Mouse (Mus musculus): ENCODE measurements around the gene Rabgap1l. TPM values are rescaled to one million over a fixed set of nuclear protein-coding genes. Genes with fewer than 3 reads are reported as not detected.

Gene Rabgap1l
- polyA plus RNA-seq, 1 experiment, result 40.7 TPM

DNA sequence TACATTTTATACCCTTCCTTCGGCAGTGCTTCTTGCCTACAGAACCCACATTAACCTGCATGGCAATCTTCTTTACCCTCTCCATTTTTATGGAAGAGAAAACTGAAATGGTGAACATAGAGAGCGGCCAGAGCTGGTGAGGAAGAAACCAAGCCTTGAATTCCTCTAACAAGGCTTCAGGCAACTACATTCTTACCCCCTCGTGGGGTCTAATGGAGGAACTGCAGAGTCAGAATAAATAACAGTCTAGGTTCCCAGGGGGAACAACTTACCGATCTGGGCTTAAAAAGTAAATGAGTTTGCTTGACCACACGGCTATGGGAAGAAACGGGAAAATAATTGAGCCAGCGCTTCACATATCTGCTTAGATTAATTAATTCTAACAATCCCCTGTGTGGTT lies 463.2 kb downstream of the Rabgap1l start:
- no peak for DNase-seq (ENCODE audit: low read depth)
- TF ChIP-seq CTCF (IDR thresholded peaks at IDR 0.05; ENCODE audit: borderline replicate concordance, extremely low read depth, insufficient read depth, insufficient read length) (no peak), POLR2A (IDR thresholded peaks at IDR 0.05; ENCODE audit: borderline replicate concordance, extremely low read depth, insufficient read depth, insufficient read length, poor library complexity, severe bottlenecking) (no peak)

DNA sequence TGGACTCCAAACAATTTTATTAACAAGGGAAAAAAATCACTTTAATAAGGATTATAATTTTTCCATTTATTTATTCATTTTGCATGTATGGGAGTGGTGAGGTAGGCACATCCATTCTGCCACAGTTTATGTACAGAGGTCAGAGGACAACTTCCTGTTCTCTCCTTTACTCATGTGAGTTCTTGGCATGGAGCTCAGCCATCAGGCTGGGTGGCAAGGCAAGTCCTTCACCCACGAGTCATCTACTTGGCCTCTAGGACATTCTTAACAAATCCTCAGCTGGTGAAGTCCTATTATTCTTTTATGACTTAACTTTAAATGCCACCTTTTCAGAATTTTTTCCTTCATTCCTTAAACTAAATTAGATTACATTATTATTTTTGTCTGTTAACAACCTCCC lies 465.5 kb downstream of the Rabgap1l start:
- no peak for DNase-seq (ENCODE audit: low read depth)
- TF ChIP-seq POLR2A (IDR thresholded peaks at IDR 0.05; ENCODE audit: borderline replicate concordance, extremely low read depth, insufficient read depth, insufficient read length, poor library complexity, severe bottlenecking) (no peak), CTCF (IDR thresholded peaks at IDR 0.05; ENCODE audit: borderline replicate concordance, extremely low read depth, insufficient read depth, insufficient read length) (no peak)

DNA sequence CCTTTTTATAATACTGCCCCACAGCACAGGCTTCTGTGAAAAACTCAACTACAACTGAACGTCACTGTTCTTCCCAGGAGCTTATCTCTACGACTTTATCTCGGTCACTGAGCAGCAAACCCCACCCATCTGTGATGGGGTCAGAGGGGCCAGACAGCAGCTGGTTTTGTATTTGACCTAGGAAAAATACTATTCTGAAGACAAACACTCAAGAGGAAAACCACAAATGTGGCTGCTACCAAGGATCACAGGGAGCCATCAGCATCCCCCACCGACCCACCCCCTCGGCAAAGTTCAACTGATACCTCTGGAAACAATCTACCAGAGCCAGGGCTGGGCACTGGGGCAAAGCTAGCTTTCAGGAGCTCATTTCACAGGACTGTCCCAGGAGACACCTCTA lies 467.5 kb downstream of the Rabgap1l start:
- no peak for TF ChIP-seq POLR2A (IDR thresholded peaks at IDR 0.05; ENCODE audit: borderline replicate concordance, extremely low read depth, insufficient read depth, insufficient read length, poor library complexity, severe bottlenecking)
- TF ChIP-seq CTCF (IDR thresholded peaks at IDR 0.05; ENCODE audit: borderline replicate concordance, extremely low read depth, insufficient read depth, insufficient read length), result no peak
- DNase-seq (ENCODE audit: low read depth), result no peak

DNA sequence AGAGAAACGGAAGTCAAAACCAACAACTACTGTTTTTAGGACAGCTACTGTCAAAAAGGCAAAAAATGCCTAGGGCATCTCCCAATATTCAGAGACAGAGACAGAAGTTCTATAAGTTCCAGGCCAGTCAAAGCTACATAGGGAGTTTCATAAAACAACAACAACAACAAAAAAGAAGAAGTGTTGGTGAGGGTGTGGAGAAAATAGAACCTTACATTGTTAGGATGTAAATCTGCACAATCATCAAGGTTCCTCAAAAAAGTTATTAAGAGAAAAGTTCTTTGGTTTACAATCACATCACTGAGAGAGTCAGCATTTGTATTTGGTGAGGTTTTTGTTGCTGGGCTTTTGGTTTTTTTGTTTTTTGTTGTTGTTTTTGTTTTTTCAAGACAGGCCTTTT lies 472.3 kb downstream of the Rabgap1l start:
- TF ChIP-seq POLR2A (IDR thresholded peaks at IDR 0.05; ENCODE audit: borderline replicate concordance, extremely low read depth, insufficient read depth, insufficient read length, poor library complexity, severe bottlenecking), result no peak
- no peak for TF ChIP-seq CTCF (IDR thresholded peaks at IDR 0.05; ENCODE audit: borderline replicate concordance, extremely low read depth, insufficient read depth, insufficient read length)
- DNase-seq (ENCODE audit: low read depth), result no peak

DNA sequence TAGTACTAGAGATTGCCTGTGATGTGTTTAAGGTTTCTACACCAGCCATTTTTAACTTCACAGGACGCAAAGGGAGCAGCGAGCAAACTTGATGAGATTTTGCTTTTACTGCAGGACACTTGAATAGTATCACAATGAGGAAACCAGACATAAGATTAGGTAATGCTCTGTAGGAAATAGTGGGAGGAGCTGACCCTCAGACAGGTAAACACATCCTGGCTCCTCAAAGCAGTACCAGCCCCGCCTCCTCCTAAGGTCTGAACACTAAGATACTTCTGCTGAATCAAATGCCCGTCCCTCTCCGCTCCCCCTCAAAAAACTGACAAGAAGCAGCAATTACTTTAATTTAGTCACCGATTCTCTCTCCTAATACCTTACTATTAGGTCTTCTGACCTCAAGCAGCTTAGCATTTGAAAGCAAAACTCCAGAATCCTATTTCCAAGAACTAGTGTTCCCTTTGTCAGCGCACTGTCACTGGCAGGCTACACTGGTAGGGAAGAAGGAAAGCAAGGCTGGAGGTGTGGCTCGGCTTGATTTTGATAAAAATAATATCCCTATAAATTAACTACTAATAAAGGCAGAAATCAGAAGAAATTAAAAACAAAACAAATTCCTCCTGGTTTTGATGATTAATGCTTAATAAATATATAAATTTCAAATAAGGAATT lies 474.8 kb downstream of the Rabgap1l start:
- TF ChIP-seq POLR2A (IDR thresholded peaks at IDR 0.05; ENCODE audit: borderline replicate concordance, extremely low read depth, insufficient read depth, insufficient read length, poor library complexity, severe bottlenecking) (no peak), CTCF (IDR thresholded peaks at IDR 0.05; ENCODE audit: borderline replicate concordance, extremely low read depth, insufficient read depth, insufficient read length) (no peak)

DNA sequence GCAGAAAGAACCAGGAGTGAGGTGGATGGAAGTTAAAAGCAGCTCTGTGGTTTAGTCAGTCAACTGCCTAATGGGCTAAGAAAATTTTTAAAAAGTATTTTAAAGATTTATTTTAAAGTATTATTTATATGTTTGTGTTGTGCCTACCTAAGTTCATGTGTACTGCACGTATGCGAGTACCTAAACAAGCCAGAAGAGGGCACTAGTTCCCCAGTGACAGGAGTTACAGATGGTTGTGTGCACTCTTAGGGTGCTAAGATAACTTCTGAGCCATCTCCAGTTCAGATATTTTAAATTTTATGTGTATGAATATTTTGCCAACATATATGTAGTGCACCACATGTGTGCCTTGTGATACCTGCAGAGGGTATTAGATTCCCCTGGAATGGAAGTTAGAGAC lies 476.8 kb downstream of the Rabgap1l start:
- TF ChIP-seq CTCF (IDR thresholded peaks at IDR 0.05; ENCODE audit: borderline replicate concordance, extremely low read depth, insufficient read depth, insufficient read length) (peak; percentile 3; the same call in 1 of the 2 replicates), POLR2A (IDR thresholded peaks at IDR 0.05; ENCODE audit: borderline replicate concordance, extremely low read depth, insufficient read depth, insufficient read length, poor library complexity, severe bottlenecking) (no peak)
- DNase-seq (ENCODE audit: low read depth), result no peak

More for the DNA sequence above, 474.8 kb downstream of the Rabgap1l start:
- no peak for DNase-seq (ENCODE audit: low read depth)

DNA sequence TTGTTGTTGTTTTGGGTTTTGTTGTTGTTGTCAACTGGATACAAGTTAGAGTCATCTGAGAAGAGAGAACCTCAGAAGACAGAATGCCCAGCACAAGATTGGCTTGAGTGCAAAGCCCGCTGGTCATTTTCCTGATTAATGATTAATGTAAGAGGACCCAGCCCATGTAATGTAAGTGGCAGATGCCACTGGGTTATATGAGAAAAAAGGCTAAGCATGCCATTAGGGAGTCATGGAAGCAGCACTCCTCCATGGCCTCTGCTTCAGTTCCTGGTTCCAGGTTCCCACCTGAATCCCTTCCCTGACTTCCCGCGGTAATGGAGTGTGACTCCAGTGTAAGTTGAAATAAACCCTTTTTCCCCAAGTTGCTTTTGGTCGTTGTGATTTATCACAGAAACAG lies 480.4 kb downstream of the Rabgap1l start:
- no peak for DNase-seq (ENCODE audit: low read depth)
- TF ChIP-seq POLR2A (IDR thresholded peaks at IDR 0.05; ENCODE audit: borderline replicate concordance, extremely low read depth, insufficient read depth, insufficient read length, poor library complexity, severe bottlenecking) (no peak), CTCF (IDR thresholded peaks at IDR 0.05; ENCODE audit: borderline replicate concordance, extremely low read depth, insufficient read depth, insufficient read length) (no peak)

DNA sequence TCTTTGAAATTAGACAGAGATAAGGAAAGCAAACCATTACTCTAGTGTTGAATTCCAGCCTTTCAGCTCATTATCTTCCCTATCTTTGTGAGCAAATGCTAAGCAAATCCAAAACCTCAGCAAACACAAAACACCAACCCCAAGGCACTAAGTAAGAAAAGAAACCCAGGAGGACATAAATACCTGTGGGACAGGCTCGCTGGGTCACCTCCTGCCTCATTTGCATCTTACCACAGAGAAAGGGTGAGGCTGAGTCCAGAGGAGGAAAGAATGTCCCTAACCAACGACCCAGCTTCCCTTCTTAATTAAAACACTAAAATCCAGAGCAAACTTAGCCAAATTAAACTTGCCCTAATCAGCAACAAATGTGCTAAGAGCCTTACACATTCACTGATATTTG lies 481.1 kb downstream of the Rabgap1l start:
- no peak for DNase-seq (ENCODE audit: low read depth)
- TF ChIP-seq CTCF (IDR thresholded peaks at IDR 0.05; ENCODE audit: borderline replicate concordance, extremely low read depth, insufficient read depth, insufficient read length) (no peak), POLR2A (IDR thresholded peaks at IDR 0.05; ENCODE audit: borderline replicate concordance, extremely low read depth, insufficient read depth, insufficient read length, poor library complexity, severe bottlenecking) (no peak)

DNA sequence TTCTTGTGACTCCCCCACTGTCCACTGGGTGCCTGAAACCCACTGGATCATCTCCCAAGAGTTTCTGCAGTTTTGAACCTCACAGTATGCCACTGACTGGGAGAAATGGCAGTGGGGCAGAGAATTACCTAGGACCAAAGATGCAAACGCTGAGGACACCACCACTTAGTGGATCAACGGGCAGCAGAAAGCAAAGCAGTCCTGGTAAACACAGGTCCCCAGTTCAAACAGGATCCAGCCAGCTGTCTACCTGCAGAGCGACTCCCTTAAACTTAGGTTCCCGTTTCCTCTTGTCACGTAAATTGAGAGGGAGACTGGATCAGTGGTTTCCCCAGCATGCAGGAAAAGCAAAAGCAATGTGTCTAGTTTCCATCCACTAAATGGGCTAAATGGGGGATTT lies 483.1 kb downstream of the Rabgap1l start:
- TF ChIP-seq POLR2A (IDR thresholded peaks at IDR 0.05; ENCODE audit: borderline replicate concordance, extremely low read depth, insufficient read depth, insufficient read length, poor library complexity, severe bottlenecking) (no peak), CTCF (IDR thresholded peaks at IDR 0.05; ENCODE audit: borderline replicate concordance, extremely low read depth, insufficient read depth, insufficient read length) (no peak)

DNA sequence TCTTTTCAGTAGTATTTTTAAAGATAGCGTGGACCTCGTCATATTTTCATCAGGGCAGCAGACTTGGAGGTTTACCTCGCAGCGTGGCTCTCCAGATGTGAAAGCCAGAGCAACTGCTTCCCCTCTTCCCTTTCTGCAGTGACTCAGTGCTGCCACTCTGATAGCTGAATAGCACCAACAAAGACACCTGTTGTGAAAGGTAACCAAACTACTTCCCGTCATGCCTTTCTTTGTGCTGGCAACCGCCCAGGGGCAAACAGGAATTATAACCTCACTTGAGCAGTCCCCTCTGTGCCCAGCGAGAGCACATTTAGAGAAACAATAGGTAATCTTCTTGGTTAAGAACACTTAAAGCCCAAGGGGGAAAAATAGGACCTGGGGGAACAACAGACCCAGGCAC lies 484.0 kb downstream of the Rabgap1l start:
- TF ChIP-seq POLR2A (IDR thresholded peaks at IDR 0.05; ENCODE audit: borderline replicate concordance, extremely low read depth, insufficient read depth, insufficient read length, poor library complexity, severe bottlenecking) (no peak), CTCF (IDR thresholded peaks at IDR 0.05; ENCODE audit: borderline replicate concordance, extremely low read depth, insufficient read depth, insufficient read length) (no peak)
- DNase-seq (ENCODE audit: low read depth), result no peak

More for the DNA sequence above, 483.1 kb downstream of the Rabgap1l start:
- DNase-seq (ENCODE audit: low read depth), result no peak

DNA sequence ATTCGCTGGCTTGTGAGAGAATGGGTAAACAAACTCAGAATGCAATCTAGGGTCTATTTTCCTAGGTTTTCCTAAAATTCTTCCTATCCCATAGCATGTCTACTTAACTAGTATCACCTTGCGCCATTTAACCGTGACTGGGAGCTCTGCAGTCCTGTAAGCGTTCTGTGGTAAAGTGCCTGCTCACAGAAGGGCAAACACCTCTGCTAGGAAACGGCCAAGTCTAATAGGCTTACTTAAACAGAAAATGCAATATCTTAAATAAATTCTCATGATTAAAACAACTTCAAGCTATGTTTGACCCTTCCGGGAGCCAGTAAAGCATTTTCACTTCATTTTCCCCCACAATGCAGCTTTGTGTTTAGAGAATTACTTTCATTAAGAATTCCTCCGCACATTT lies 484.5 kb downstream of the Rabgap1l start:
- DNase-seq (ENCODE audit: low read depth), result no peak
- no peak for TF ChIP-seq CTCF (IDR thresholded peaks at IDR 0.05; ENCODE audit: borderline replicate concordance, extremely low read depth, insufficient read depth, insufficient read length)
- TF ChIP-seq POLR2A (IDR thresholded peaks at IDR 0.05; ENCODE audit: borderline replicate concordance, extremely low read depth, insufficient read depth, insufficient read length, poor library complexity, severe bottlenecking), result no peak

DNA sequence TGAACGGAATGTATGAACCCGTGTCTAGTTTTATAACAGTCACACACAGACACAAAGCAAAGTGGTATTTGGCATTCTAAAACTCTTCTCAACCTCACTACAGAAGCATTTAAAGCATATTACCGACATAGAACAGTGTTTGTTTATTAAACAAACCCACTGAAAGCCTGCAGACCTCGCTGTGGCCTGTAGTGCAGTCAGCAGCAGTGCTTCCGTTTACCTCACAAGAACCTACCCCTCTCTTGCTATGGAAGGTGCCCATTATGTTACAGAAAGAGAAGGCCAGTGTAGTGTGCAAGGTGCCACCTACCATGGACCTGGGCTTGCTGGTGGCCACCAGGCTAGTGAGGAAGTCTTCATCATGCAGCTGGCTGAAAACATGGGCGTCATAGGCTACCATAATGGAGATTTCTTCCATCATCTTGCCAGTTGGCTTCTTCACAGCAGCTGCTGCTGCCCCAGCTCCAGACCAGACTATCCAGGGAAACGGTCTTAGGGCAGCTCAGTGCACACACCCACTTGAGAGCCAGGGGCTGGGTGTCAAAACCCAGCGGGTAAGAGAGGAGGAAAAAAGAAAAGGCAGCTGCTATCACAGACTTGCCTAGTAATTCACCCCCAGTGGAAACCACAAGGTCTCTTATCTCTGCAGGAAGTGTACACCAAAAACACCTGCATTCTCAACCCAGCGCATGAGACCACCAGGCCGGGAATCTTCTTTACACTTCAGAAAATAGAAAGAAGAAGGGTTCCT lies 486.0 kb downstream of the Rabgap1l start:
- DNase-seq (ENCODE audit: low read depth), result no peak
- TF ChIP-seq POLR2A (IDR thresholded peaks at IDR 0.05; ENCODE audit: borderline replicate concordance, extremely low read depth, insufficient read depth, insufficient read length, poor library complexity, severe bottlenecking), result no peak
- TF ChIP-seq CTCF (IDR thresholded peaks at IDR 0.05; ENCODE audit: borderline replicate concordance, extremely low read depth, insufficient read depth, insufficient read length), result no peak

Data from brain, embryonic 14.5 days (tissue).